Mouse (Mus musculus): ENCODE results near the gene Thap11. TPM values are rescaled to one million over a fixed set of nuclear protein-coding genes. Genes with fewer than 3 reads are reported as not detected.
A peak's percentile ranks its signal among the peaks of the same experiment; 100 is the strongest.

Gene Thap11
- total RNA-seq (2014; rRNA removed; ENCODE audit: low replicate concordance), result 59.5 and 81.1 TPM in 2 replicates
- 35.5 and 36.6 TPM in 2 replicates for polyA plus RNA-seq (2015; fragmentation: Nextera tagmentation; extraction: Ambion mirVana)

GRCm38 (mm10) chr8:105854715-105855216, at the start of gene Thap11:
Gene Thap11, plus strand, starts transcription at chr8:105855132.
- TF ChIP-seq EP300 (IDR thresholded peaks at IDR 0.05; ENCODE audit: low read depth) (peak; percentile 72; the same call in 1 of the 2 replicates), CTCF (IDR thresholded peaks at IDR 0.05; ENCODE audit: low read depth) (peak; percentile 82)
- 0 out of 2 replicates have a peak, but pooled peaks cover under 1% of the 10 kb centered on the region for H3K36me3 ChIP-seq (replicated peaks; ENCODE audit: control insufficient read depth, insufficient read depth, low read length)
- H3K4me1 ChIP-seq (ENCODE audit: control insufficient read depth, insufficient read depth), result peaks cover 33% of the 10 kb centered on the region
- H3K27ac ChIP-seq (ENCODE audit: low read depth), result peak within 1 kb of the TSS; percentile 84
- peak; percentile 93 for DNase-seq (ENCODE audit: low spot score)
- peak within 1 kb of the TSS; percentile 70 for H3K9ac ChIP-seq (replicated peaks; ENCODE audit: low read depth, low read length)
- H3K4me3 ChIP-seq (ENCODE audit: low read depth, low read length), result peak within 1 kb of the TSS; percentile 68
- WGBS, result under 1% methylated on average over 43 of the region's 43 CpGs
- no peaks in the 10 kb centered on the region for H3K27me3 ChIP-seq (ENCODE audit: control insufficient read depth, insufficient read depth, low read length)
- peak; percentile 92 for ATAC-seq (ENCODE audit: insufficient read depth, low read depth)
- H3K9me3 ChIP-seq (replicated peaks; ENCODE audit: control insufficient read depth, low read length), result no peaks in the 10 kb centered on the region
- H3K4me2 ChIP-seq (ENCODE audit: low read depth, low read length), result peak within 1 kb of the TSS; percentile 91

GRCm38 (mm10) chr8:105805346-105805745, 49.6 kb upstream of the Thap11 start:
- TF ChIP-seq EP300 (IDR thresholded peaks at IDR 0.05; ENCODE audit: low read depth) (no peak), CTCF (IDR thresholded peaks at IDR 0.05; ENCODE audit: low read depth) (no peak)
- ATAC-seq (ENCODE audit: insufficient read depth, low read depth), result no peak
- Histone ChIP-seq H3K9ac (replicated peaks; ENCODE audit: low read depth, low read length) (no peak overlapping the region), H3K27ac (ENCODE audit: low read depth) (no peak overlapping the region), H3K36me3 (replicated peaks; ENCODE audit: control insufficient read depth, insufficient read depth, low read length) (0 out of 2 replicates have a peak, but pooled peaks cover 7% of the 10 kb centered on the region), H3K27me3 (ENCODE audit: control insufficient read depth, insufficient read depth, low read length) (no peaks in the 10 kb centered on the region), H3K9me3 (replicated peaks; ENCODE audit: control insufficient read depth, low read length) (no peaks in the 10 kb centered on the region), H3K4me3 (ENCODE audit: low read depth, low read length) (no peak overlapping the region), H3K4me1 (ENCODE audit: control insufficient read depth, insufficient read depth) (peaks cover 13% of the 10 kb centered on the region; the same call in 1 of the 2 replicates), H3K4me2 (ENCODE audit: low read depth, low read length) (no peak overlapping the region)
- 79% methylated on average over 3 of the region's 3 CpGs for WGBS
- no peak for DNase-seq (ENCODE audit: low spot score)

- TF ChIP-seq EP300 (IDR thresholded peaks at IDR 0.05; ENCODE audit: low read depth) (no peak), CTCF (IDR thresholded peaks at IDR 0.05; ENCODE audit: low read depth) (no peak)
- Histone ChIP-seq H3K36me3 (replicated peaks; ENCODE audit: control insufficient read depth, insufficient read depth, low read length) (0 out of 2 replicates have a peak, but pooled peaks cover 7% of the 10 kb centered on the region), H3K27me3 (ENCODE audit: control insufficient read depth, insufficient read depth, low read length) (no peaks in the 10 kb centered on the region), H3K27ac (ENCODE audit: low read depth) (no peak overlapping the region), H3K4me2 (ENCODE audit: low read depth, low read length) (no peak overlapping the region), H3K4me1 (ENCODE audit: control insufficient read depth, insufficient read depth) (peaks cover 16% of the 10 kb centered on the region; the same call in 1 of the 2 replicates), H3K9me3 (replicated peaks; ENCODE audit: control insufficient read depth, low read length) (no peaks in the 10 kb centered on the region), H3K4me3 (ENCODE audit: low read depth, low read length) (no peak overlapping the region), H3K9ac (replicated peaks; ENCODE audit: low read depth, low read length) (no peak overlapping the region)
- ATAC-seq (ENCODE audit: insufficient read depth, low read depth), result no peak
- DNase-seq (ENCODE audit: low spot score), result no peak
- WGBS, result 86% methylated on average over 1 of the region's 1 CpGs
Observed at GRCm38 (mm10) chr8:105805964-105806363, 49.0 kb upstream of the Thap11 start.

GRCm38 (mm10) chr8:105807766-105808165, 47.2 kb upstream of the Thap11 start:
- TF ChIP-seq EP300 (IDR thresholded peaks at IDR 0.05; ENCODE audit: low read depth) (no peak), CTCF (IDR thresholded peaks at IDR 0.05; ENCODE audit: low read depth) (no peak)
- DNase-seq (ENCODE audit: low spot score) (no peak), ATAC-seq (ENCODE audit: insufficient read depth, low read depth) (no peak; the same call in 1 of the 2 replicates)
- Histone ChIP-seq H3K9me3 (replicated peaks; ENCODE audit: control insufficient read depth, low read length) (no peaks in the 10 kb centered on the region), H3K36me3 (replicated peaks; ENCODE audit: control insufficient read depth, insufficient read depth, low read length) (peaks cover 7% of the 10 kb centered on the region; the same call in 1 of the 2 replicates), H3K4me3 (ENCODE audit: low read depth, low read length) (no peak overlapping the region), H3K27me3 (ENCODE audit: control insufficient read depth, insufficient read depth, low read length) (no peaks in the 10 kb centered on the region), H3K4me1 (ENCODE audit: control insufficient read depth, insufficient read depth) (peaks cover 16% of the 10 kb centered on the region; the same call in 1 of the 2 replicates), H3K9ac (replicated peaks; ENCODE audit: low read depth, low read length) (no peak overlapping the region), H3K4me2 (ENCODE audit: low read depth, low read length) (no peak overlapping the region), H3K27ac (ENCODE audit: low read depth) (no peak overlapping the region; the same call in 1 of the 2 replicates)
- WGBS, result 74% methylated on average over 5 of the region's 5 CpGs

GRCm38 (mm10) chr8:105808480-105808879, 46.5 kb upstream of the Thap11 start:
- peaks cover 10% of the 10 kb centered on the region; the same call in 1 of the 2 replicates for H3K36me3 ChIP-seq (replicated peaks; ENCODE audit: control insufficient read depth, insufficient read depth, low read length)
- no peak overlapping the region for H3K4me3 ChIP-seq (ENCODE audit: low read depth, low read length)
- H3K27ac ChIP-seq (ENCODE audit: low read depth), result no peak overlapping the region
- no peak overlapping the region for H3K9ac ChIP-seq (replicated peaks; ENCODE audit: low read depth, low read length)
- DNase-seq (ENCODE audit: low spot score) (no peak), ATAC-seq (ENCODE audit: insufficient read depth, low read depth) (no peak)
- H3K9me3 ChIP-seq (replicated peaks; ENCODE audit: control insufficient read depth, low read length), result no peaks in the 10 kb centered on the region
- peaks cover 16% of the 10 kb centered on the region; the same call in 1 of the 2 replicates for H3K4me1 ChIP-seq (ENCODE audit: control insufficient read depth, insufficient read depth)
- H3K27me3 ChIP-seq (ENCODE audit: control insufficient read depth, insufficient read depth, low read length), result no peaks in the 10 kb centered on the region
- H3K4me2 ChIP-seq (ENCODE audit: low read depth, low read length), result no peak overlapping the region
- TF ChIP-seq CTCF (IDR thresholded peaks at IDR 0.05; ENCODE audit: low read depth), result no peak
- TF ChIP-seq EP300 (IDR thresholded peaks at IDR 0.05; ENCODE audit: low read depth), result no peak
- 77% methylated on average over 2 of the region's 2 CpGs for WGBS
